Mouse (Mus musculus): ENCODE results near the gene Klhdc8b. TPM values are rescaled to one million over a fixed set of nuclear protein-coding genes. Genes with fewer than 3 reads are reported as not detected.

Klhdc8b gene
- polyA plus RNA-seq, 1 experiment from 2014 or later, result 33.5 TPM

GRCm38 (mm10) chr9:108462192-108462591 lies 811 bp upstream of the Klhdc8b start:
- no peak overlapping the region for H3K9ac ChIP-seq (ENCODE audit: low read depth, low read length)

GRCm38 (mm10) chr9:108461675-108462074 lies 294 bp upstream of the Klhdc8b start:
- Histone ChIP-seq H3K4me2 (ENCODE audit: low read length) (peak overlapping the region; percentile 85), H3K4me1 (replicated peaks; ENCODE audit: insufficient read depth, low read length) (peaks cover 16% of the 10 kb centered on the region), H3K27me3 (ENCODE audit: insufficient read depth, low read length) (no peaks in the 10 kb centered on the region), H3K27ac (peak overlapping the region; percentile 92), H3K36me3 (ENCODE audit: insufficient read depth, low read length) (peaks cover 28% of the 10 kb centered on the region; the same call in 1 of the 2 replicates), H3K4me3 (replicated peaks; ENCODE audit: low read depth, low read length) (peak overlapping the region; percentile 76), H3K9ac (ENCODE audit: low read depth, low read length) (peak overlapping the region; percentile 84; the same call in 1 of the 2 replicates), H3K9me3 (replicated peaks; ENCODE audit: low read length) (no peaks in the 10 kb centered on the region)
- 78% methylated on average over 5 of the region's 5 CpGs for WGBS
- TF ChIP-seq CTCF (IDR thresholded peaks at IDR 0.05; ENCODE audit: low read depth), result no peak
- DNase-seq (ENCODE audit: low spot score) (no peak), ATAC-seq (replicated peaks; ENCODE audit: low FRiP score, low read depth) (no peak)

More at GRCm38 (mm10) chr9:108462192-108462591, 811 bp upstream of the Klhdc8b start:
- Histone ChIP-seq H3K4me2 (ENCODE audit: low read length) (peak overlapping the region; percentile 85), H3K27me3 (ENCODE audit: insufficient read depth, low read length) (no peaks in the 10 kb centered on the region), H3K4me1 (replicated peaks; ENCODE audit: insufficient read depth, low read length) (peaks cover 16% of the 10 kb centered on the region), H3K36me3 (ENCODE audit: insufficient read depth, low read length) (peaks cover 28% of the 10 kb centered on the region; the same call in 1 of the 2 replicates), H3K27ac (peak overlapping the region; percentile 92), H3K4me3 (replicated peaks; ENCODE audit: low read depth, low read length) (no peak overlapping the region), H3K9me3 (replicated peaks; ENCODE audit: low read length) (no peaks in the 10 kb centered on the region)
- WGBS, result 45% methylated on average over 10 of the region's 10 CpGs
- no peak for TF ChIP-seq CTCF (IDR thresholded peaks at IDR 0.05; ENCODE audit: low read depth)
- DNase-seq (ENCODE audit: low spot score) (peak; percentile 87), ATAC-seq (replicated peaks; ENCODE audit: low FRiP score, low read depth) (no peak)

- peak within 1 kb of the TSS; percentile 92 for H3K27ac ChIP-seq
- DNase-seq (ENCODE audit: low spot score), result peak; percentile 89
- H3K9ac ChIP-seq (ENCODE audit: low read depth, low read length), result peak within 1 kb of the TSS; percentile 84
- peak; percentile 80 for ATAC-seq (replicated peaks; ENCODE audit: low FRiP score, low read depth)
- no peaks in the 10 kb centered on the region for H3K27me3 ChIP-seq (ENCODE audit: insufficient read depth, low read length)
- 0 out of 2 replicates have a peak, but pooled peaks have one; percentile 1 for TF ChIP-seq CTCF (IDR thresholded peaks at IDR 0.05; ENCODE audit: low read depth)
- peak within 1 kb of the TSS; percentile 85 for H3K4me2 ChIP-seq (ENCODE audit: low read length)
- peaks cover 16% of the 10 kb centered on the region for H3K4me1 ChIP-seq (replicated peaks; ENCODE audit: insufficient read depth, low read length)
- H3K4me3 ChIP-seq (replicated peaks; ENCODE audit: low read depth, low read length), result peak within 1 kb of the TSS; percentile 76
- peaks cover 24% of the 10 kb centered on the region; the same call in 1 of the 2 replicates for H3K36me3 ChIP-seq (ENCODE audit: insufficient read depth, low read length)
- 0% methylated on average over 49 of the region's 52 CpGs for WGBS
- H3K9me3 ChIP-seq (replicated peaks; ENCODE audit: low read length), result no peaks in the 10 kb centered on the region
These were observed 832 bp downstream of the Klhdc8b start, which contains the start of gene Ccdc71 for GRCm38 (mm10) chr9:108460319-108461178. Ccdc71 (plus strand) TSS chr9:108460527.

GRCm38 (mm10) chr9:108459939-108460318 lies 1.5 kb downstream of the Klhdc8b start:
- H3K27ac ChIP-seq, result peak overlapping the region; percentile 92
- H3K36me3 ChIP-seq (ENCODE audit: insufficient read depth, low read length), result peaks cover 18% of the 10 kb centered on the region; the same call in 1 of the 2 replicates
- peak overlapping the region; percentile 85 for H3K4me2 ChIP-seq (ENCODE audit: low read length)
- no peak for DNase-seq (ENCODE audit: low spot score)
- no peak for ATAC-seq (replicated peaks; ENCODE audit: low FRiP score, low read depth)
- H3K27me3 ChIP-seq (ENCODE audit: insufficient read depth, low read length), result no peaks in the 10 kb centered on the region
- H3K9ac ChIP-seq (ENCODE audit: low read depth, low read length), result peak overlapping the region; percentile 84; the same call in 1 of the 2 replicates
- WGBS, result 97% methylated on average over 1 of the region's 1 CpGs
- no peak for TF ChIP-seq CTCF (IDR thresholded peaks at IDR 0.05; ENCODE audit: low read depth)
- H3K9me3 ChIP-seq (replicated peaks; ENCODE audit: low read length), result no peaks in the 10 kb centered on the region
- peak overlapping the region; percentile 76 for H3K4me3 ChIP-seq (replicated peaks; ENCODE audit: low read depth, low read length)
- H3K4me1 ChIP-seq (replicated peaks; ENCODE audit: insufficient read depth, low read length), result peaks cover 16% of the 10 kb centered on the region

- H3K27me3 ChIP-seq (ENCODE audit: insufficient read depth, low read length), result no peaks in the 10 kb centered on the region
- H3K27ac ChIP-seq, result no peak overlapping the region
- peaks cover 8% of the 10 kb centered on the region for H3K4me1 ChIP-seq (replicated peaks; ENCODE audit: insufficient read depth, low read length)
- H3K9ac ChIP-seq (ENCODE audit: low read depth, low read length), result no peak overlapping the region
- H3K4me3 ChIP-seq (replicated peaks; ENCODE audit: low read depth, low read length), result no peak overlapping the region
- H3K9me3 ChIP-seq (replicated peaks; ENCODE audit: low read length), result no peaks in the 10 kb centered on the region
- no peaks in the 10 kb centered on the region for H3K36me3 ChIP-seq (ENCODE audit: insufficient read depth, low read length)
- ATAC-seq (replicated peaks; ENCODE audit: low FRiP score, low read depth) (no peak), DNase-seq (ENCODE audit: low spot score) (no peak)
- no peak overlapping the region for H3K4me2 ChIP-seq (ENCODE audit: low read length)
- TF ChIP-seq CTCF (IDR thresholded peaks at IDR 0.05; ENCODE audit: low read depth), result no peak
- WGBS, result 86% methylated on average over 10 of the region's 10 CpGs
These were observed 4.4 kb downstream of the Klhdc8b start for GRCm38 (mm10) chr9:108456953-108457352.

- Histone ChIP-seq H3K4me2 (ENCODE audit: low read length) (no peak overlapping the region), H3K27ac (no peak overlapping the region), H3K4me3 (replicated peaks; ENCODE audit: low read depth, low read length) (no peak overlapping the region), H3K9ac (ENCODE audit: low read depth, low read length) (no peak overlapping the region), H3K27me3 (ENCODE audit: insufficient read depth, low read length) (no peaks in the 10 kb centered on the region), H3K9me3 (replicated peaks; ENCODE audit: low read length) (no peaks in the 10 kb centered on the region), H3K36me3 (ENCODE audit: insufficient read depth, low read length) (no peaks in the 10 kb centered on the region), H3K4me1 (replicated peaks; ENCODE audit: insufficient read depth, low read length) (peaks cover 3% of the 10 kb centered on the region)
- DNase-seq (ENCODE audit: low spot score) (no peak), ATAC-seq (replicated peaks; ENCODE audit: low FRiP score, low read depth) (no peak)
- TF ChIP-seq CTCF (IDR thresholded peaks at IDR 0.05; ENCODE audit: low read depth), result no peak
- 76% methylated on average over 12 of the region's 12 CpGs for WGBS
These were observed 5.4 kb downstream of the Klhdc8b start for GRCm38 (mm10) chr9:108455747-108456571.
